Mouse (Mus musculus): Measurements from ENCODE around the gene Zfp27. TPM values are rescaled to one million over a fixed set of nuclear protein-coding genes. Genes with fewer than 3 reads are reported as not detected.

Gene Zfp27
- polyA plus RNA-seq (2017; shearing (Covaris generic)): 1 to 10 TPM; 6.5 to 6.6 TPM

DNA sequence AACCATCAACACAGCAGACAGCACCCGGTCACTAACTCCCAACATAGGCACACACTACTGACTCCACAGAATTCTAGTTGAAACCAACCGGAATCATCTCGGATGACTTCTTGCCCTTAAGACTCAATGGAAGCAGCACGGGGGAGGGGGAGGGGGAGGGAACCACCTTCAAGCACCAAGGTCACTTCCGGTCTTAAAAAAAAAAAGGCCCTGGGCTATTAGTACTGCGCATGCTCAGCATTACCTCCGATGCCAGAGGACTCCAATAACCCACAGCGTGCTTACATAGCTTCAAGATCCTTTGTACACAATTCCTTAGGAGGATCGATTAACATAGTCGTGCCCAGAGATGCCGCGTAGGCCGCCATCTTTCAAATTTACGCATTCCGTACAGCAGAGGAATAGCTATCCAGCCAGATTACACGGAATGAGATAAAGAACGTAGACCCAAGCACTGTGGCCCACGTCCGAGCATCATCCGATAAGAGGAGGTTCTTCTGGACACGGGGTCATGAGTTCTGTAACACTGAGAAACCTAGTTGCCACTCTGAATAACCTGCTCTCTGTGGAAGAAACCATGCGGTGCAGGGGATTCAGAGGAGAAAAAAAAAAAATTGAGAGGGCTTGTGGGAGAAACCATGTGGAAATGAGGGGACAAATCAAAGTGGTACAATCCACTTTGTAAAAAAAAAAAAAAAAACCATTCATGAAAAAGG lies at the start of gene Zfp27:
Gene Zfp27 (minus strand): TSS at position 607 of the 716 bp plus-strand sequence.
- peak; percentile 54 for ATAC-seq

DNA sequence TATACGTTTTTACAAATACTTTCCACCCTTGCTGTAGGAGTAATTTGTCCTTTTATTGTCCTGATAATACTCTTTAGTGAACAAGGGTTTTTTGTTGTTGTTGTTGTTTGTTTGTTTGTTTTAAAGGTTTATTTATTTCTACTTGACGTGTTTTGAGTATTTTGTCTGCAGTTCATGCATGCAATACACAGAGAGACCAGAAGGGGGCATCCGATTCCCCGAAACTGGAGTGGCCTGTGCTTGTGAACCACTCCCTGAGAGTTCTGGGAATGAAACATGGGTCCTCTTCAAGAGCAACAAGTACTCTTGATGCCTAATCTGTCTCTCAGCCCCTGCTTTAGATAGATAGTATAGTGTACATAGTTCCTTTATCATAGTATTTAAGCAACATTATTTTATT lies 48.4 kb upstream of the Zfp27 start:
- ATAC-seq: no peak

DNA sequence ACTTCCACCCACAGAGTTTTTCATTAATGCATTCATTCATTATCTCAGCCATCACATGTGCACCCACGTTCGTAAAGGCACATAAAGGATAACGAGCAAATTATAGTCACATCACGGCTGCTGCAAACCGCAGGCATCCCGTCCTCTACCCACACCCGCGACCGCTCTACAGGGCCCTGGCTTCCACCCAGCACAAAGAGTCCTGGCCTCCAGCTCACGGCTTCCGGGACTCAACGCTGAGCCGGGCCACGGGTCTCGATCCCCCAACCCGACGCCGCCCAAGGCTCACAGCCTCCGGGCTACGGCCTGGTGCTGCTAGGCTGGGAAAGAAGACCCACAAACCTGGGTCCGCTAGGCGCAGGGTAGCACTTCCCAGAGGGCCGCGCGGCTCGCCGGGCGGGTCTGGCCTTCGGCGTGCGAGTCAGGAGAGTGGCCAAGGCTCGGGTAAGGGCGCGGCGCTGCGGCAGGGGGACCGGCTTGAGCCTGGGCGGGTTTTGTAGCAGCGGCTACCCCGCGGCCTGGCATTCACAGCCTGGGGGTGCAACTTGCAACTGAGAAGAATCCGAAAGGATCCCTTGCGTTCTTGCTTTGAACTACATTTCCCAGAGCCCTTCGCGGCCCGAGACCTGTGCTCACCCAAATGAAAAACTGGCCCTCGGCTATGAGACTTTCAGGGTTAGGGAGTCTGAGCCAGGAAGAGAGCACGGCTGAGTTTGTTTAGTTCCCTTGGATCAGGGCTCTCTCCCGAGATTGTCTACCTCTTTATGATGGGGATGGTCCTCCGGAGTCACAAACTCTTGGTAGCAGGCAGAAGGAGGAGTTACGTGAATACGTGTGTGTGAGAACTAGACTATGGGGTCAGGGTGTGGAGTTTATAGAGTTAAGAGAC lies 47.4 kb upstream of the Zfp27 start, which contains the start of gene Zfp74:
Gene Zfp74 (minus strand): TSS at position 577 of the 889 bp plus-strand sequence.
- peak; percentile 94 for ATAC-seq

DNA sequence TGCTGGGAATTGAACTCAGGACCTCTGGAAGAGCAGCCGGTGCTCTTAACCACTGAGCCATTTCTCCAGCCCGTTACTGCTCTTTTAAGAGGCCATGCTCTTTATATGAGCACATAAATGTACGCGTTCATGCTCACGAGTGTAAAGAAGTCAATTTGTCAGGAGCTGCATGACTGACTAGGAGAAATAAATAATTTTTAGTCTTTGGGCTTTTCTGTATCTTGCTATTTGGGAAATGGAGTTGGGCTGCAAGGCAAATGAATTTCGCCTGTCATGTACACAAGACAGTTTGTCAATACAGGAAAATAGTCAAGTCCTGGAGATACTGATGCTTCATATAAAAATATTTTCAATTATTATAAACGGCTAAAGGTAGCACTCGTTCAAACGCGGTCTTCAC lies 46.7 kb upstream of the Zfp27 start:
- ATAC-seq: no peak

DNA sequence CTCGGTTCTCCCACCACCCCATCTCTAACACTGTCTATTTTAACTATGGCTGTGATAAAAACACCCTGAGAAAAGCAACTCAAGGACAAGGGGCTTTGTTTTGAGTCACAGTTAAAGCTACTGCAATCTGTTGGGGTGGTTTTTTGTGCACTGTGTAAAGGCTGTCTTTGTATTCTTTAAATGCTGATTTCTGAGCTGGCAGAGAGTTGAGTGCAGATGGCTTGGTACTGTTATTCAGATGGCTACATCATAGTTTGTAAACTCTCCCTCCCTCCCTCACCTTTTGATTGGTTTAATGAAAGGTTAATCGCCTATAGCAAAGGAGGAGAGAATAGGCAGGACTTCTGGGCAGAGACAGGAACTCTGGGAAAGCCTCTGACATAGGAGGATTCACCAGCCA lies 37.8 kb upstream of the Zfp27 start:
- no peak for ATAC-seq

DNA sequence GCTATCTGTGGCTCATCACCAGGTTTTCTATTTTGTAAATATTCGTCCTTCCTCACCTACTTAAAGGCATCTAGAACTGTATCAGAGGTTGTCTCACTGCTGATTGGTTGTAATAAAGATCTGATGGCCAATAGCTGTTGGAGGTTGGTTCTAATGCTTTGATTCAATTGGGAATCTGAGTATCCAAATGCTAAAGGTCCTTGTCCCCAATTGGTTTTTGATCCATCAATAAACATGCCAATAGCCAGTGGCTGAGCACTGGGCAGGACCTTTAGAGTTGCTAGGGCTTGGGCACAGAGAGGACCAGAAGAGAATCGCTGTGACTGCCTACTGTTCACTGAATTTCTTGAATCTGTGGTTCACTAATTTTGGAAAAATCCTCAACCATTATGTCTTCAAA lies 37.3 kb upstream of the Zfp27 start:
- ATAC-seq: no peak

DNA sequence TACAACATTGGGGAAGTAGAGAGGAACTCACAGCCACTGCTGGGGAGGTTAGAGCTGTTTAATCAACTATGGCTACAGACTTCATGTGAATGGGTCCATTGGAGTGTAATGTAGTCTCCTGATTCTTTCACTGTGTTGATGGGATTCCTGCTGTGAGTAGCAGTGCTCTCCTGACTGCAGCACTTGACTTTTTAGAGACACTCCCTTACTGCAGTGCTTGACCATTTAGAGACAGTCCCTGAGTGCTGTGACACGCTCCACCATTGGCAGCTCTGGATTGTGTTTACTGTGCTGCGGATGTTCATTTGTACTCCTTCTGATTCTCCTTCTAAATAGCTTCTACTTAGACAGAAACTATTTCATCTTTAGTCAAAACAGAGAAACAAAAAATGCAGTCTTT lies 36.4 kb upstream of the Zfp27 start:
- ATAC-seq: no peak

DNA sequence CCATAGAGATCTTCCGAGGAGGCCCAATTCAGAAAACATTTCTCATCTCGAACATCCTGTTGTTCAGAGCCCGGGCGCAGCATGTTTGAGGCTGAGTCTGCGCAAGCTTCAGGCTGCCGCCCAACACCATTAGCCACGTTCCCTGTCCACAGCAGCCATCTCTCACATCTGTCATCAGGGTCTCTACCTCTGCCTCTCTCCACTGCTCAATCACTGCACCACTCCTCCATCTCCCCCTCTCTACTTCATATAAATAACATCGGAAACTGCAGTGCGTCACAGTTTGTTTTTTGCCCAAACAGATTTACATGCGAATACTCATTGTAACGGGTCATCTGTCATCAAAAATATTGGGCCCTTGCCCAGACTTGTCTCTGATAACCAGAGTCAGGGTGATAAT lies 34.7 kb upstream of the Zfp27 start:
- no peak for ATAC-seq

DNA sequence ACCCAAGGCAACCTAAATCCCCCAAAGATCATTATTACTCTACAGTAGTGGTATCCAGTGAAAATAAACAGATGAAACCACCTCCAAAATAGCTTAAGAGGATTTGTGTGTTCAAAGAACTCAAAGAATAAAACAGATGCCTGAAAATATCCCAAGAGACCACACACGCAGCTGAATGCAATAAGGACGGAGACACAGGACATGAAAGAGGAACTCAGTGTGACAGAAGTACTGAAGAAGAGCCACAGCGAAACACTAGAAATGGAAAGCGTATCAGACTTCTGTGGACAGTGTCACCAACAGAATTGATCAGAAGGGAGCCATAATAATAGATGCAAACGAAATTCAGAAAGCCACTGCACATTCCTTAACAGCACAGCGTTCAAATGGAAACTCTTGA lies 32.5 kb upstream of the Zfp27 start:
- no peak for ATAC-seq

DNA sequence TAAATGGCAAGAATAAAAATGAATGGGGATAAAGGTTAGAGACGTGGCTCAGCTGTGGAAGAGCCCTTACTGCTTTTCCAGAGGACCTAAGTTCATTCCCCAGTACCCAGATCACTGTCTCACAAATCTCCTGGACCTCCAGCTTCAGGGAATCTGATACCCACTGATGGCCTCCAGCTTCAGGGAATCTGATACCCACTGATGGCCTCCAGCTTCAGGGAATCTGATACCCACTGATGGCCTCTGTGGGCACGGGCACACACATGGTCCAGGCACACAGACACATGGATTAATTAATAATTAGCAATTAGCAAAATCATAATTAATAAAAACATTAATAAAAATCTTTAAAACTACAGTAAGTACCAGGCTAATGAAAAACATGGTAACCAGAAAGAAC lies 16.4 kb upstream of the Zfp27 start:
- no peak for ATAC-seq

DNA sequence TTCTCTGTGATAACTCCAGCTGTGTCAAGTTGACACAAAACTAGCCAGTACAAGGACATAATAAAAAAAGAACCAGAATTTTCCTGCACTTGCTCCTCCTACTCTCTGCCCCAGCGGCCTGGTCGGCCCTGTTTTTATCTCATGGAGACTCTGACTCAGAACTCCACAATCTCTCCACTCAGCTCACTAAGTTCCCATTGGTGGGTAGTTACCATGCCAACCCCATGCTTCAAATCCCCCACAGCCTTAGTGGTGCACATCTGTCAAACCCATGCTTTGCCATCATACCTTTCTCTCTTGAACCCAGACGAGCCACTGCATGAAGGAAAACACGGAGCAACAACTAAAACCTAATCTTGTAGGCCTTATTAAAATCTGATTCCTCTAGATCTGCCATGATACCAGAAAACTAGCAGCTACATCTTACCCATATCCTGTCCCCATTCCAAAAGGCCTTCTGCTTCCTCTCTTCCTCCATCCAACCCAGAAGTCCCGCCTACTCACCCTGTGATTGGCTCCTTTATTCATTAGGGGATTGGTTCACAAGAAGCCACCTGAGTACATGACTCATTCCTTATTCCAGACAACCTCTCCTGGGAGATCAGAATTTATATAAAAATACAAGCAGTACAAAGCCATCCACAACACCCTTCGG lies 15.2 kb upstream of the Zfp27 start:
- ATAC-seq: no peak

DNA sequence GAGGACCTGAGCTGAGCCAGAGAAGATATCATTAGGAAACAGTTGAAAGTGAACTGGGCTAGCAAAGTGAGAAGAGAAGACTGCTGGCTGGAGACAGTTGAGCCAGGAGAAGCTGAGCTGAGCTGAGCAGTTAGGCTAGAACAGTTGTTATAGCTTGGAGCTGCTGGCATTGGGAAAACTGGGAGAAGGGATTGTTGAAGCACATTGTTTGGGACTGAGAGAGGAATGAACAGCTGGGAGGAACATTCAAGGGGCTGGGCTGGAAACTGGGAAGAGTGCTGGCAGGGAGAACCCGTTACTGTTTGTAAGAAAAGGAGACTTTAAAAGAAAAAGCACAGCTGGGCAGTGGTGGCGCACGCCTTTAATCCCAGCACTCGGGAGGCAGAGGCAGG lies 11.7 kb upstream of the Zfp27 start:
- ATAC-seq: no peak

DNA sequence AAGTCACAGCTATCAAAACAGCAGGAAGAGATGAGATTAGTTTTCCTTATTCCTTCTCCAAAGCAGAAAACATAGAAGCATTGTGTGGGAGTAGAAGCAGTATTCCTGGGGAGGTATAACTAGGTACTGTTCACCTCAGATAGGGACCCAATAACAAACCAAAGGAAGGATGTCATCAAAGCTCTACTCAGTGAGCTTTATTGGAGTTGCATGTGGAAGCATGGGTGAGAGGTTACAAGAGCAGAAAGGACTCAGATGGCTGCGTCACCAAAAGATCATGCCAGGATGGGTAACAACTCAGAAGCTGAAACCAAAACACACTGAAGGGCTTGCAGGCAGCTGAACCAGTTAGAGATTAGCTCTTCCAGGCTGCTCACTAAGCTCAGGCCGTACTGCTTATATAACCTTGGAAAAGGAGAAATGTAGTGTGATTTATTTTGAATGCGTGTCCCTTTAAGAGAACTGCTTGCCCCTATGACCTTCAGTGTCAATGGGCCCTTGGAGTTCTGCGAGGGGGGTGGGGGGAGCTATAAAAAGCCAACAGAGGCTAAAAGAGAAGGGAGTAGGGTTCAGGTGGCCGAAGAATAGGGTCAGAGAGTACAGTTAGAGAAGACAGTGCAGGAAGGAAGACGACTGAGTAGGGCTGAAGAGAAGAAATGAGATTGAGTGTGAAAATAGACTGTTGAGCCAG lies 11.1 kb upstream of the Zfp27 start:
- no peak for ATAC-seq

DNA sequence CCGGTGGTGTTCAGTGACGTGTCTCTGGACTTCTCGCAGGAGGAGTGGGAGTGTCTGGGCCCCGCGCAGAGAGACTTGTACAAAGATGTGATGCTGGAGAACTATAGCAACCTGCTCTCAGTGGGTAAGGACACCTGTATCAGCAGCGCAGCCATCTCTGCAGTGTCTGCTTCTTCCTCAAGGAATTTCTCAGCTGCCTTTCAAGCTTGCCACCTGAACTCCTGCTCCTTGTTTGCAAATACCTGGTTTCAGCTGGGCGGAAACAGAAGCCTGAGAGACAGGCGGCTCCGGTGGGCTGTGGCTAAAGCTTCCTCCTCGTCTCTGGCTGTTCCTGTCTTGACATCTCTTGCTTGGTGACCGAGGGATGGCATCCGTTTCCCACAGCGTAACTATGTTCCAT lies 5.8 kb upstream of the Zfp27 start:
- ATAC-seq: no peak

DNA sequence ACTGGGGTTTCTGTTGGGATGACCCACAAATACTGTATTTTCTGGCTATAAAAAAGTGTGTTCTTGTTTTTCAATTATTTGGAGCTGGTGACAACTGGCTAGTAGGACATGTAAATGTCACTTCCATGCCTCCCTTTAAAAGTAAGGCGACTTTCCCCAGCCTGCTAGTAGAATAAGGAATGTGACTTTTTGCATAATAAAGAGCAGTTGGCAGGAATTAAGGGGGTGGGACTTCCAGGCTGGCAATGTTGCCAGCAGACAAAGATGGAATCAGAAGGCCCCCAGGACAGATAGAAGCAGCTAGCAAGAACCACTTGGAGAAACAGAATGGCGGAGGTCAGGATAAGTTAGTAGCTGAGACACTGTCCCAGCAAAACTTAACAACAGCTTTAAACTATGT lies 3.9 kb upstream of the Zfp27 start:
- no peak for ATAC-seq

DNA sequence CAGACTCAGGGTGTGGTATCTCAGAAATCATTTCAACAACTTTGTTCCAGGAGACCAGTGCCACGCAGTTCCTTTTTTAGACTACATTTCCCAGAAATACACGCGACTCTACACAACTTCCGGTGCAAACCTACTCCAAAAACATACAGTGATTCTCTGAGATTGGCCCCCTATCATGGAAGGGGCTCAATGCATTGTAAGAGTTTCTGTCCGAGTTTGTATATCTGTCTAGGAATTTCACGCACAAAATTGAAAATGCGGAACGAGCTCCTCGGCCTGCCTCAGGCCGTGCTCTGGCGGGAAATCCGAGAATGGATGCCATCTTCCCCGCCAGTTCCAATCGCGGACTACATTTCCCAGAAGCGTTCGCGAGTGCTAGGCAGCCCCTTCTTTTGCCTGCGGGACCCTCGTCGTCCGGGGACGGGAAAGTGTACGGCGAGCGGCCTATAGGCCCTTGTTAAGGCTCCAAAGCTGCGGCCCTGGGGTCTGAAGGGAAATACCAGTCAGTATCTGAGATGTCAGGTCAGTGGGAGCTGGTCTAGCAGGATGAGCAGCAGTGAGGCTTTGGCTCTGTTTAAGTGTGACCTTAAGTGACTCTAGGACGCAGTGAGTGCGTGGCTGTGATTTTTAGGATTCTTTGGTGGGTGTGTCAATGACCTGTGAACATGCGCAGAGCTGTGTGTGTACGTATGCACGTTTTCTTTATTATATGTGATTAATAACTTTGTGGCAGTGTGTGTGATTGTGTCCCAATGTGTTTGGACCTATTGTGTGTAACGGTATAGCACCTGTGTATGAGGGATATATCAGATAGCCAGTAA lies 2.0 kb upstream of the Zfp27 start, which contains the start of gene Zfp383:
Gene Zfp383 (plus strand): TSS at position 94 of the 821 bp plus-strand sequence.
- ATAC-seq: peak; percentile 71

DNA sequence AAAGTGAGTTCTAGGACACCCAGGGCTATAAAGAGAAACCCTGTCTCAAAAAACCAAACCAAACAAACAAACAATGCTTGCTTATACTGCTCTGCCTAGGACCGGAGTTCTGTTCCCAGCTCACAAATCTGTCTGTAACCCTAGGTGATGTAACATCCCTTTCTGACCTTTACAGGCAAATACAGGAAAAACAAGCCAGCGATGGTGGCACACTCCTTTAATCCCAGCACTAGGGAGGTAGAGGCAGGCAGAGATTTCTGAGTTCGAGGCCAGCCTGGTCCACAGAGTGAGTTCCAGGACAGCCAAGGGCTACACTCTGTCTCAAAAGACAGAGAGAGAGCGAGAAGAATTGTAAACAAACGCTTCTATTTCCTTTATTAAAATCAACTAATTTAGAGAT lies 834 bp upstream of the Zfp27 start:
- ATAC-seq: no peak

DNA sequence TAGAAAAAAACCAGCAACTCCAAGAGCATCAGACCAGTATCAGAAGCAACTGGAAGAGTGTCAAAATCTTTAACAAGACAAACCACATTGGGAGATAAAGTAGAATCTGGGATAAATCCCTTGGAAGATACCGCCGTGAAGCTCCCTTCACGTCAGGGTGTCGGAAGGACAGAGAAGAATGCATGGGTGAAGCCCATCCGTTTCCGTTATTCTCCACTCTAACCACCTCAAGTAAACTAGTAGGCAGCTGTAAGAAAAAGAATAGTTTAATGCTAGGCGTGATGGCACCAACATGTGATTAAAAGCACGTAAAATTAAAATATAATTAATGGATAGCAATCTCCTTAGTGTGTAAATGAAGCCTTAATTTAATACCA lies 298 bp upstream of the Zfp27 start:
- no peak for ATAC-seq

DNA sequence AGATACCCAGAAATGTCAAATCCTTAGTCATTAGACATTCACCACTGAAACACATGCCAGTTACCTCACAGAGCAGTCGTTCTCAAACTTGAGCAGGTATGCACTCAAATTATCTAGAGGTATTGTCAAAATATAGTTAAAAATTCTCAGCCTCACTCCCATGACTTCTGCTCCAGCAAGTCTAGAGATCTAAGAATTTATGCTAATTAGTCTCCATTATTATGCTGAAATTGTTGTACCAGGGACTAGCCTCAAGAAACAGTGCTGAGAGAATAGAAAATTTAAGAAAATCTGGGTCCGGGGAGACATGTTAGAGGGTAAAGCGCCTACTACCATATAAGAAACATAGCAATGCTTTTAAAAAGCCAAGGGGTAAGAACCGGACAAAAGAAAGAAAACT lies 2.3 kb downstream of the Zfp27 start:
- no peak for ATAC-seq

DNA sequence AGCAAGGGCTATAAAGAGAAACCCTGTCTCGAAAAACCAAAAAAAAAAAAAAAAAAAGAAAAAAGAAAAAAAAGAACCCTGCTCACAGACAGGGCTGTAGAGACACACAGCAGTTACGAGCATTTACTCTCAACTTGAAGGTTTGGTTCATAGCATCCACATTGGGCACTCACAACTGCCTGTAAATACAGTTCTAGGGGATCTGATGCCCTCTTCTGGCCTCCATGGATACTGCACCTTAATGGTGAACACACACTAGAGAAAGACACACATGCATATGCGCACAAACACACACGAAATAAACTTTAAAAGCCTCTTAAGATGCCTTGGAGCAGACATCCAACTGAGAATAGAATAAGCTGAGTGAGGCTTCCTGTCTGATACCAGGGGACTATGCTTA lies 8.0 kb downstream of the Zfp27 start:
- no peak for ATAC-seq

DNA sequence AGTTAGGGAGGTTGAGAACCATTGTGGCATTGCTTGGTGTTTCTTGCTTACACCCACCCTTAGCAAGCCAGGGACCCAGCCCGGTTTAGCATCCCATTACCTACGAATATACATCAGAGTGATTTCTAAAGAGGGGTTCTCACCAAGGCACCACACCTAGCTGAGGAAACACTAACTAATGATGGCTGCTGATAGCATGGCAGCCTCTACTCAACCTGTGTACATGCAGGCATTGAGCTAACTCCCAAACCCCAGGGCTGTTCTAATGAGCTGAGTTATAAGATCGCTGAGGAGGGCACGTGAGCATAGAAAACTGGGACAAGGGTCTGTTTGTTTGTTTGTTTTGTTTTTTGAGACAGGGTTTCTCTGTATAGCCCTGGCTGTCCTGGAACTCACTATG lies 13.6 kb downstream of the Zfp27 start:
- no peak for ATAC-seq

DNA sequence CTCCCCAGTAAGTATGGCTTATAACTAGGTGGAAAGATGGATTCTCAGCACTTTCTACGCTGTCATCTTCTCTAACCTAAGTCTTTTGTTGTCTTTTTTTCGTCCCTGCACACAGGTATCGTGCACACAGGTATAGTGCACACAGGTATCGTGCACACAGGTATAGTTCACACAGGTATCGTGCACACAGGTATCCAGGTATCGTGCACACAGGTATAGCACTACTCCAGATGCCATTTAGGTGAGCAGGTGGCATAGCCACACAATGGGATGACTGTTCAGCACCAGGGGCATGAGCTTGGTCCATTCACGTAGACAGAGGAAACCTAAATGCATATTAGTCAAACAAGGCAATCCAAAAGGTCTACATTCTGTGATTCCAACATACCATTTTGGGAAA lies 15.9 kb downstream of the Zfp27 start:
- no peak for ATAC-seq

Measured in activated CD4-positive, CD25-positive, alpha-beta regulatory T cell, adult 4 months (primary cell).